Mouse (Mus musculus): ENCODE measurements around the gene Coq8b. TPM values are rescaled to one million over a fixed set of nuclear protein-coding genes. Genes with fewer than 3 reads are reported as not detected.
A peak's percentile ranks its signal among the peaks of the same experiment; 100 is the strongest.

Gene Coq8b
- polyA plus RNA-seq, 1 experiment from 2014 or later, result 20.1 TPM

GRCm38 (mm10) chr7:27257046-27257851 is 24.4 kb downstream of the Coq8b start:
- Histone ChIP-seq H3K9ac (replicated peaks) (no peak overlapping the region), H3K27me3 (replicated peaks) (no peaks in the 10 kb centered on the region), H3K36me3 (peaks cover 10% of the 10 kb centered on the region), H3K4me2 (peak overlapping the region; percentile 84), H3K27ac (replicated peaks) (peak overlapping the region; percentile 81), H3K4me1 (peaks cover 46% of the 10 kb centered on the region), H3K4me3 (replicated peaks) (peak overlapping the region; percentile 72; the same call in 1 of the 2 replicates), H3K9me3 (replicated peaks) (no peaks in the 10 kb centered on the region)
- ATAC-seq (ENCODE audit: low FRiP score), result no peak
- WGBS, result 11% methylated on average over 27 of the region's 27 CpGs

- peak overlapping the region; percentile 84 for H3K4me2 ChIP-seq
- 0% methylated on average over 5 of the region's 6 CpGs for WGBS
- peak overlapping the region; percentile 72 for H3K4me3 ChIP-seq (replicated peaks)
- H3K27me3 ChIP-seq (replicated peaks), result no peaks in the 10 kb centered on the region
- peaks cover 46% of the 10 kb centered on the region for H3K4me1 ChIP-seq
- H3K9me3 ChIP-seq (replicated peaks), result no peaks in the 10 kb centered on the region
- peak overlapping the region; percentile 87; the same call in 1 of the 2 replicates for H3K9ac ChIP-seq (replicated peaks)
- no peak for ATAC-seq (ENCODE audit: low FRiP score)
- peak overlapping the region; percentile 90 for H3K27ac ChIP-seq (replicated peaks)
- peaks cover 13% of the 10 kb centered on the region for H3K36me3 ChIP-seq
Measured at GRCm38 (mm10) chr7:27257852-27258204, 25.0 kb downstream of the Coq8b start.

GRCm38 (mm10) chr7:27258205-27258899 is 25.5 kb downstream of the Coq8b start, which contains the start of gene Numbl:
Numbl (plus strand) TSS chr7:27258433.
- peak; percentile 79 for ATAC-seq (ENCODE audit: low FRiP score)
- Histone ChIP-seq H3K27ac (replicated peaks) (peak within 1 kb of the TSS; percentile 90), H3K4me3 (replicated peaks) (peak within 1 kb of the TSS; percentile 72), H3K4me2 (peak within 1 kb of the TSS; percentile 84), H3K27me3 (replicated peaks) (no peaks in the 10 kb centered on the region), H3K9me3 (replicated peaks) (no peaks in the 10 kb centered on the region), H3K4me1 (peaks cover 46% of the 10 kb centered on the region), H3K36me3 (peaks cover 15% of the 10 kb centered on the region), H3K9ac (replicated peaks) (peak within 1 kb of the TSS; percentile 87)
- under 1% methylated on average over 44 of the region's 47 CpGs for WGBS

GRCm38 (mm10) chr7:27259271-27259721 is 26.5 kb downstream of the Coq8b start:
- peak; percentile 22 for ATAC-seq (ENCODE audit: low FRiP score)
- Histone ChIP-seq H3K9ac (replicated peaks) (peak overlapping the region; percentile 87), H3K4me1 (peaks cover 46% of the 10 kb centered on the region), H3K9me3 (replicated peaks) (no peaks in the 10 kb centered on the region), H3K4me2 (peak overlapping the region; percentile 84), H3K4me3 (replicated peaks) (peak overlapping the region; percentile 72), H3K27ac (replicated peaks) (peak overlapping the region; percentile 90), H3K36me3 (peaks cover 23% of the 10 kb centered on the region), H3K27me3 (replicated peaks) (no peaks in the 10 kb centered on the region)
- WGBS, result 5% methylated on average over 9 of the region's 9 CpGs

GRCm38 (mm10) chr7:27259771-27260170 is 26.9 kb downstream of the Coq8b start:
- WGBS, result 15% methylated on average over 5 of the region's 5 CpGs
- H3K27ac ChIP-seq (replicated peaks), result peak overlapping the region; percentile 90
- no peaks in the 10 kb centered on the region for H3K9me3 ChIP-seq (replicated peaks)
- peak overlapping the region; percentile 87 for H3K9ac ChIP-seq (replicated peaks)
- peaks cover 28% of the 10 kb centered on the region for H3K36me3 ChIP-seq
- peak overlapping the region; percentile 72 for H3K4me3 ChIP-seq (replicated peaks)
- peak; percentile 10; the same call in 1 of the 2 replicates for ATAC-seq (ENCODE audit: low FRiP score)
- peaks cover 46% of the 10 kb centered on the region for H3K4me1 ChIP-seq
- peak overlapping the region; percentile 84 for H3K4me2 ChIP-seq
- H3K27me3 ChIP-seq (replicated peaks), result no peaks in the 10 kb centered on the region

- H3K36me3 ChIP-seq, result peaks cover 38% of the 10 kb centered on the region
- peak overlapping the region; percentile 72 for H3K4me3 ChIP-seq (replicated peaks)
- H3K27ac ChIP-seq (replicated peaks), result 0 out of 2 replicates have a peak overlapping the region, but pooled peaks have one; percentile 23
- 0 out of 2 replicates have a peak overlapping the region, but pooled peaks have one; percentile 10 for H3K9ac ChIP-seq (replicated peaks)
- no peaks in the 10 kb centered on the region for H3K9me3 ChIP-seq (replicated peaks)
- WGBS, result 48% methylated on average over 7 of the region's 7 CpGs
- ATAC-seq (ENCODE audit: low FRiP score), result no peak
- no peaks in the 10 kb centered on the region for H3K27me3 ChIP-seq (replicated peaks)
- peaks cover 46% of the 10 kb centered on the region for H3K4me1 ChIP-seq
- peak overlapping the region; percentile 84 for H3K4me2 ChIP-seq
Measured at GRCm38 (mm10) chr7:27260856-27261255, 28.0 kb downstream of the Coq8b start.

GRCm38 (mm10) chr7:27261888-27262287 is 29.1 kb downstream of the Coq8b start:
- Histone ChIP-seq H3K27me3 (replicated peaks) (no peaks in the 10 kb centered on the region), H3K27ac (replicated peaks) (no peak overlapping the region), H3K9me3 (replicated peaks) (no peaks in the 10 kb centered on the region), H3K9ac (replicated peaks) (no peak overlapping the region), H3K4me2 (no peak overlapping the region), H3K4me1 (peaks cover 38% of the 10 kb centered on the region), H3K4me3 (replicated peaks) (no peak overlapping the region), H3K36me3 (peaks cover 48% of the 10 kb centered on the region)
- no peak for ATAC-seq (ENCODE audit: low FRiP score)
- WGBS, result 77% methylated on average over 6 of the region's 6 CpGs

GRCm38 (mm10) chr7:27264761-27265160 is 31.9 kb downstream of the Coq8b start:
- no peak overlapping the region for H3K4me2 ChIP-seq
- WGBS, result 94% methylated on average over 12 of the region's 12 CpGs
- peaks cover 21% of the 10 kb centered on the region for H3K4me1 ChIP-seq
- H3K9me3 ChIP-seq (replicated peaks), result no peaks in the 10 kb centered on the region
- H3K27ac ChIP-seq (replicated peaks), result no peak overlapping the region
- H3K27me3 ChIP-seq (replicated peaks), result no peaks in the 10 kb centered on the region
- no peak overlapping the region for H3K4me3 ChIP-seq (replicated peaks)
- H3K36me3 ChIP-seq, result peaks cover 75% of the 10 kb centered on the region
- no peak for ATAC-seq (ENCODE audit: low FRiP score)
- no peak overlapping the region for H3K9ac ChIP-seq (replicated peaks)

GRCm38 (mm10) chr7:27266515-27267128 is 33.8 kb downstream of the Coq8b start:
- Histone ChIP-seq H3K27me3 (replicated peaks) (no peaks in the 10 kb centered on the region), H3K9ac (replicated peaks) (no peak overlapping the region), H3K4me1 (peaks cover 4% of the 10 kb centered on the region), H3K4me3 (replicated peaks) (no peak overlapping the region), H3K9me3 (replicated peaks) (no peaks in the 10 kb centered on the region), H3K36me3 (peaks cover 93% of the 10 kb centered on the region), H3K4me2 (no peak overlapping the region), H3K27ac (replicated peaks) (no peak overlapping the region)
- no peak for ATAC-seq (ENCODE audit: low FRiP score)
- 79% methylated on average over 20 of the region's 20 CpGs for WGBS

- H3K4me2 ChIP-seq, result no peak overlapping the region
- no peak overlapping the region for H3K27ac ChIP-seq (replicated peaks)
- no peak for ATAC-seq (ENCODE audit: low FRiP score)
- no peak overlapping the region for H3K4me3 ChIP-seq (replicated peaks)
- peaks cover 85% of the 10 kb centered on the region for H3K36me3 ChIP-seq
- H3K9ac ChIP-seq (replicated peaks), result no peak overlapping the region
- no peaks in the 10 kb centered on the region for H3K4me1 ChIP-seq
- 87% methylated on average over 8 of the region's 8 CpGs for WGBS
- H3K9me3 ChIP-seq (replicated peaks), result no peaks in the 10 kb centered on the region
- H3K27me3 ChIP-seq (replicated peaks), result no peaks in the 10 kb centered on the region
Measured at GRCm38 (mm10) chr7:27271423-27271822, 38.6 kb downstream of the Coq8b start.

GRCm38 (mm10) chr7:27273739-27274351 is 41.0 kb downstream of the Coq8b start:
- Histone ChIP-seq H3K36me3 (peaks cover 88% of the 10 kb centered on the region), H3K9me3 (replicated peaks) (no peaks in the 10 kb centered on the region), H3K27me3 (replicated peaks) (no peaks in the 10 kb centered on the region), H3K4me1 (no peaks in the 10 kb centered on the region), H3K27ac (replicated peaks) (no peak overlapping the region), H3K9ac (replicated peaks) (no peak overlapping the region), H3K4me2 (no peak overlapping the region; the same call in 1 of the 2 replicates), H3K4me3 (replicated peaks) (no peak overlapping the region)
- WGBS, result 54% methylated on average over 32 of the region's 32 CpGs
- no peak for ATAC-seq (ENCODE audit: low FRiP score)

Data from neural tube, embryonic 15.5 days (tissue).